Comparison of ENCODE assay signal across 22 mouse cellular contexts in genomic region chr12:117166266-117166665, GRCm38 (mm10).
"Had no signal": no experiment of that assay in that cellular context is flagged by ENCODE, and none has a peak within 500 bp of the region (broad histone marks: within the 10 kb centered on the region; RNA-seq: fewer than 3 reads in every experiment).

No protein-coding gene starts in this region.

- H3K9ac ChIP-seq: intestine, embryonic 15.5 days; kidney, embryonic 15.5 days; limb, embryonic 12.5 days; limb, embryonic 15.5 days; liver, embryonic 14.5 days; neural tube, embryonic 13.5 days; stomach, embryonic 15.5 days had no signal

- H3K27ac ChIP-seq: intestine, embryonic 15.5 days; kidney, embryonic 15.5 days; left cerebral cortex, adult 2 months; limb, embryonic 12.5 days; limb, embryonic 15.5 days; liver, embryonic 14.5 days; neural tube, embryonic 13.5 days; stomach, embryonic 15.5 days had no signal

- H3K4me2 ChIP-seq: intestine, embryonic 15.5 days; kidney, embryonic 15.5 days; limb, embryonic 12.5 days; limb, embryonic 15.5 days; liver, embryonic 11.5 days; neural tube, embryonic 13.5 days; stomach, embryonic 15.5 days had no signal

- DNase-seq: kidney, adult 11 months; kidney, adult 8-10 months; kidney, postnatal 10 days; kidney, postnatal 36 days; layer of hippocampus, postnatal 36 days; left cerebral cortex, postnatal 4 days; lung, postnatal 4 days; retina, postnatal 1 day; right cerebral cortex, postnatal 25 days; spleen, adult 18-20 months; thymus, postnatal 25 days had no signal

- H3K4me1 ChIP-seq: intestine, embryonic 15.5 days; kidney, embryonic 15.5 days; limb, embryonic 15.5 days; megakaryocyte, embryonic 14.5 days had no signal

- ATAC-seq: intestine, embryonic 15.5 days had no signal

- H3K4me3 ChIP-seq: intestine, embryonic 15.5 days; kidney, embryonic 15.5 days; left cerebral cortex, adult 2 months; limb, embryonic 12.5 days; limb, embryonic 15.5 days; megakaryocyte, embryonic 14.5 days; myocyte; neural tube, embryonic 13.5 days; stomach, embryonic 15.5 days had no signal

- H3K36me3 ChIP-seq: intestine, embryonic 15.5 days; kidney, embryonic 15.5 days; limb, embryonic 12.5 days; limb, embryonic 15.5 days; neural tube, embryonic 13.5 days; stomach, embryonic 15.5 days had no signal

- H3K9me3 ChIP-seq: intestine, embryonic 15.5 days; kidney, embryonic 15.5 days; limb, embryonic 12.5 days; limb, embryonic 15.5 days; megakaryocyte, embryonic 14.5 days; neural tube, embryonic 13.5 days; stomach, embryonic 15.5 days had no signal
